Mouse (Mus musculus) MEL (cell line): Measurements from ENCODE around the gene Sos1. TPM values are rescaled to one million over a fixed set of nuclear protein-coding genes. Genes with fewer than 3 reads are reported as not detected.

Source experiments
- DNase-seq: peaks from one replicate; pipeline ENCODE4 v3.0.0; 2011; ENCODE audit warnings: low read depth, low spot score
- H3K27ac ChIP-seq: 2 replicates; pipeline ENCODE4 v1.5.1; 2012; ENCODE audit warnings: low read depth, mild to moderate bottlenecking, control low read depth, low read length, moderate library complexity; ENCODE audit not compliant: control insufficient read depth
- H3K27me3 ChIP-seq, 2 experiments: fragments of 150-350 bp in 1 of 2; sonication (generic) in 1 of 2; 2 replicates each; pipeline ENCODE4 v1.6.1; 2012; ENCODE audit warnings: low read length in 2 of 2, mild to moderate bottlenecking in 2 of 2, improper control_type of control experiment in 1 of 2, moderate library complexity in 1 of 2; ENCODE audit not compliant: insufficient read depth in 2 of 2, control insufficient read depth in 1 of 2
- H3K36me3 ChIP-seq, 2 experiments: 2 replicates each; pipeline ENCODE4 v1.6.1; 2012 to 2014; ENCODE audit warnings: low read length in 2 of 2, improper control_type of control experiment in 1 of 2, inconsistent platforms in 1 of 2, mild to moderate bottlenecking in 1 of 2; ENCODE audit not compliant: insufficient read depth in 2 of 2, control insufficient read depth in 1 of 2
- H3K4me1 ChIP-seq, 2 experiments: fragments of 150-350 bp in 1 of 2; sonication (generic) in 1 of 2; 2 replicates each; pipeline ENCODE4 v1.6.1; 2012; ENCODE audit warnings: low read length in 2 of 2, improper control_type of control experiment in 1 of 2, mild to moderate bottlenecking in 1 of 2; ENCODE audit not compliant: insufficient read depth in 2 of 2, control insufficient read depth in 1 of 2
- H3K4me3 ChIP-seq, 2 experiments: fragments of 150-350 bp in 1 of 2; sonication (generic) in 1 of 2; 2 replicates each; pipeline ENCODE4 v1.5.1; 2012; ENCODE audit warnings: low read depth in 2 of 2, low read length in 2 of 2, mild to moderate bottlenecking in 2 of 2, moderate library complexity in 2 of 2, control low read depth in 1 of 2, improper control_type of control experiment in 1 of 2; ENCODE audit not compliant: control insufficient read depth in 1 of 2, insufficient read depth in 1 of 2
- H3K79me2 ChIP-seq: 2 replicates; pipeline ENCODE4 v1.6.1; 2012; ENCODE audit warnings: mild to moderate bottlenecking, low read length, moderate library complexity; ENCODE audit not compliant: control insufficient read depth, poor library complexity, insufficient read depth
- H3K9ac ChIP-seq: 2 replicates; pipeline ENCODE4 v1.6.1; 2012; ENCODE audit warnings: low read depth, mild to moderate bottlenecking, control low read depth, low read length, moderate library complexity; ENCODE audit not compliant: control insufficient read depth, poor library complexity, severe bottlenecking
- H3K9me3 ChIP-seq: fragments of 150-350 bp; sonication (generic); replicated peaks from 2 replicates; pipeline ENCODE4 v1.6.1; 2012; ENCODE audit warnings: mild to moderate bottlenecking, low read length, improper control_type of control experiment, moderate library complexity; ENCODE audit not compliant: insufficient read depth
- CHD1 ChIP-seq: IDR thresholded peaks from 2 replicates; pipeline ENCODE4 v1.6.1; 2012; ENCODE audit warnings: low read depth, mild to moderate bottlenecking, inconsistent platforms, low read length, improper control_type of control experiment
- GABPA ChIP-seq: IDR thresholded peaks from 2 replicates; pipeline ENCODE4 v1.6.1; 2012; ENCODE audit warnings: low read depth, mild to moderate bottlenecking, inconsistent platforms, low read length, improper control_type of control experiment, moderate library complexity
- GATA1 ChIP-seq: IDR thresholded peaks from 2 replicates; pipeline ENCODE4 v1.6.1; 2011; ENCODE audit warnings: low read depth, low read length, improper control_type of control experiment
- HCFC1 ChIP-seq: IDR thresholded peaks from 2 replicates; pipeline ENCODE4 v1.6.1; 2012; ENCODE audit warnings: low read depth, mild to moderate bottlenecking, inconsistent platforms, low read length, improper control_type of control experiment, moderate library complexity
- JUND ChIP-seq: IDR thresholded peaks from 2 replicates; pipeline ENCODE4 v1.6.1; 2011; ENCODE audit warnings: low read depth, mild to moderate bottlenecking, improper control_type of control experiment, low read length
- MAZ ChIP-seq: IDR thresholded peaks from 2 replicates; pipeline ENCODE4 v1.6.1; 2012; ENCODE audit warnings: low read depth, mild to moderate bottlenecking, inconsistent platforms, low read length, improper control_type of control experiment
- MEF2A ChIP-seq: IDR thresholded peaks from 2 replicates; pipeline ENCODE4 v1.6.1; 2014; ENCODE audit warnings: low read depth, mild to moderate bottlenecking, inconsistent platforms, low read length, improper control_type of control experiment; ENCODE audit not compliant: poor library complexity, insufficient replicate concordance, severe bottlenecking; ENCODE audit errors: extremely low read depth
- MXI1 ChIP-seq: IDR thresholded peaks from 2 replicates; pipeline ENCODE4 v1.6.1; 2011; ENCODE audit warnings: mild to moderate bottlenecking, low read depth, low read length, improper control_type of control experiment
- POLR2A ChIP-seq, 2 experiments: IDR thresholded peaks; 2 replicates each; pipeline ENCODE4 v1.6.1; 2011 to 2012; ENCODE audit warnings: low read length in 2 of 2, mild to moderate bottlenecking in 2 of 2, control low read depth in 1 of 2, improper control_type of control experiment in 1 of 2, low read depth in 1 of 2, moderate library complexity in 1 of 2; ENCODE audit not compliant: control insufficient read depth in 1 of 2, insufficient read depth in 1 of 2, poor library complexity in 1 of 2
- POLR2AphosphoS5 ChIP-seq: IDR thresholded peaks from 2 replicates; pipeline ENCODE4 v1.6.1; 2012; ENCODE audit warnings: low read depth, borderline replicate concordance, mild to moderate bottlenecking, inconsistent platforms, low read length, moderate library complexity, mixed read lengths
- SIN3A ChIP-seq: IDR thresholded peaks from 2 replicates; pipeline ENCODE4 v1.6.1; 2012; ENCODE audit warnings: low read length, improper control_type of control experiment, inconsistent platforms
- TBP ChIP-seq: IDR thresholded peaks from 2 replicates; pipeline ENCODE4 v1.8.0; 2011; ENCODE audit warnings: low read depth, low read length, improper control_type of control experiment
- UBTF ChIP-seq: IDR thresholded peaks from 2 replicates; pipeline ENCODE4 v1.6.1; 2012; ENCODE audit warnings: low read depth, mild to moderate bottlenecking, inconsistent platforms, low read length, improper control_type of control experiment, moderate library complexity, borderline replicate concordance; ENCODE audit not compliant: insufficient read depth
- USF1 ChIP-seq: IDR thresholded peaks from 2 replicates; pipeline ENCODE4 v1.6.1; 2014; ENCODE audit warnings: low read depth, mild to moderate bottlenecking, inconsistent platforms, low read length, improper control_type of control experiment, moderate library complexity
- USF2 ChIP-seq, 2 experiments: IDR thresholded peaks; 2 replicates each; pipeline ENCODE4 v1.6.1; 2011 to 2012; ENCODE audit warnings: improper control_type of control experiment in 2 of 2, low read length in 2 of 2, borderline replicate concordance in 1 of 2, inconsistent platforms in 1 of 2, low read depth in 1 of 2, mild to moderate bottlenecking in 1 of 2; ENCODE audit not compliant: insufficient read depth in 1 of 2
- ZNF384 ChIP-seq: IDR thresholded peaks from 2 replicates; pipeline ENCODE4 v1.6.1; 2012; ENCODE audit warnings: low read depth, mild to moderate bottlenecking, inconsistent platforms, low read length, improper control_type of control experiment
- polyA plus RNA-seq, 2 experiments: library from polyadenylated mRNA; stranded (reverse) in 1 of 2; unstranded in 1 of 2; fragments of >175 nt in 1 of 2; fragments of >200 nt in 1 of 2; gene quantifications; 2 replicates each; pipeline versions ENCODE4 v1.2.1 to v1.2.4; 2012; ENCODE audit warnings: low replicate concordance in 2 of 2, low read depth in 1 of 2; ENCODE audit not compliant: insufficient read length in 2 of 2, insufficient read depth in 1 of 2, missing spikeins in 1 of 2
- total RNA-seq: library from RNA; depleted of rRNA; stranded (reverse); fragments of 300-350 nt; gene quantifications from 2 replicates; pipeline ENCODE4 v1.2.3, GENCODE M21; 2012

Sos1 gene
- total and polyA plus RNA-seq, 3 experiments, result 4.6 to 20.3 (median 12.1) TPM

DNA sequence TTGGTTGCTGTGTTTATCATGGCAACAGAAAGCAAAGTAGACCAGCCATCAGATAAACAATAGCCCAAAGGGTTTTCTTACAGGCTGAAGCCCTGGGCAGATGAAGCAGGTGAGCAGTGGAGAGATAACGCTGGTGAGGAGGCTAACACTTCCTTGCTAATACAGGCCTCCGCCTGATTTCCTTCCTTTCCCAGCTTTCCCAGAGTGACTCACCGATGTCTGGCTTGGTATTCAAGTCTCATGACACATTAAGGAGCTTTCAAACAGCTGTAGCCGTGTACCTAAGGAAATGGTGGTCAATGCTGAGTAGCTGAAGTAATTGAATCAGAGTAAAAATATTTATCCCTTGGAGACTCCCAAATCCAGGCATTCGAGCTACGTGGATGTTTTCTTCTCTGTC is 25.5 kb upstream of the Sos1 start:
- DNase-seq, result no peak
- Histone ChIP-seq H3K27me3 (no peaks in the 10 kb centered on the region), H3K36me3 (peaks cover 0 to 11% of the 10 kb centered on the region in 2 experiments; a peak in 2 of 4 replicates), H3K4me3 (no peak overlapping the region), H3K9ac (no peak overlapping the region)
- no peak for TF ChIP-seq ZNF384
- no peak for TF ChIP-seq HCFC1
- no peak for TF ChIP-seq MAZ
- no peak for TF ChIP-seq GABPA
- no peak for TF ChIP-seq USF2 (IDR thresholded peaks at IDR 0.05; ENCODE audit: borderline replicate concordance in 1 of 2, insufficient read depth in 1 of 2, low read depth in 1 of 2, low read length in 2 of 2)
- no peak for TF ChIP-seq USF1
- TF ChIP-seq, all 39 proteins: peak for 0
- H3K4me1 ChIP-seq, result peaks cover 4 to 9% of the 10 kb centered on the region in 2 experiments; a peak in 3 of 4 replicates
- no peaks in the 10 kb centered on the region for H3K9me3 ChIP-seq
- no peaks in the 10 kb centered on the region for H3K79me2 ChIP-seq
- H3K27ac ChIP-seq, result no peak overlapping the region

DNA sequence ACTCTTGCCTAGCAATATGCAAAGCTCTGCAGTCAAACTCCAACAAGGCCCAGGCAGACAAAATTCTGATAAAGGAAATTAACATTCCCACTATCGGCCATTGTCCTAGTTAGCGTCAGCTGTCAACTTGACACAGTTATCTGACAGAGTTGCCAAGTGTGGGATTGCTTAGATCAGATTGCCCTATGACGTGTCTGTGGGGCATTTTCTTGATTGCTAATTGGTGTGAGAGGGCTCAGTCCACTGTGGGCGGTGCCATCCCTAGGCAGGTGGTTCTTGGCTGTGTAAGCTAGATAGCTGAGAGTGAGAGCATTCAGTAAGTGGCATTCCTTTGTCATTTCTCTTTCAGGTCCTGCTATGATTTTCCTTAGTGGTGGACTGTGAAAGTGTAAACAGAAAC is 25.1 kb upstream of the Sos1 start:
- no peak for DNase-seq
- Histone ChIP-seq H3K9ac (no peak overlapping the region), H3K27me3 (no peaks in the 10 kb centered on the region), H3K79me2 (no peaks in the 10 kb centered on the region), H3K4me1 (peaks cover 5 to 13% of the 10 kb centered on the region in 2 experiments), H3K4me3 (no peak overlapping the region), H3K27ac (no peak overlapping the region), H3K36me3 (peaks cover 0 to 15% of the 10 kb centered on the region in 2 experiments; a peak in 2 of 4 replicates), H3K9me3 (no peaks in the 10 kb centered on the region)
- TF ChIP-seq TBP (no peak), SIN3A (no peak), ZNF384 (no peak), CHD1 (no peak), MEF2A (no peak), POLR2A (IDR thresholded peaks at IDR 0.05; ENCODE audit: control insufficient read depth in 1 of 2, insufficient read depth in 1 of 2, low read depth in 1 of 2, low read length in 2 of 2, poor library complexity in 1 of 2) (no peak), MXI1 (no peak), UBTF (no peak), MAZ (no peak), GATA1 (no peak), POLR2AphosphoS5 (no peak), JUND (no peak)
